Mouse (Mus musculus) limb, embryonic 15.5 days (tissue): ENCODE data around the gene Colec11. TPM values are rescaled to one million over a fixed set of nuclear protein-coding genes. Genes with fewer than 3 reads are reported as not detected.

Source experiments
- ATAC-seq: fragments of 200-750 bp; cut with Nextera tagmentation; 2 replicates; pipeline ENCODE4 v1.8.0; 2017; ENCODE audit warnings: low read depth, moderate TSS enrichment; ENCODE audit not compliant: insufficient number of reproducible peaks, low FRiP score, low TSS enrichment
- H3K27ac ChIP-seq: fragments of 300-500 bp; sonication (generic); 2 replicates; pipeline ENCODE4 v1.5.1; 2015; ENCODE audit warnings: moderate library complexity, mild to moderate bottlenecking, inconsistent platforms
- H3K27me3 ChIP-seq: fragments of 300-500 bp; sonication (generic); 2 replicates; pipeline ENCODE4 v1.6.1; 2015; ENCODE audit warnings: inconsistent platforms
- H3K36me3 ChIP-seq: fragments of 300-500 bp; sonication (generic); 2 replicates; pipeline ENCODE4 v1.6.1; 2015; ENCODE audit warnings: inconsistent platforms
- H3K4me1 ChIP-seq: fragments of 300-500 bp; sonication (generic); 2 replicates; pipeline ENCODE4 v1.6.1; 2015; ENCODE audit warnings: inconsistent platforms
- H3K4me2 ChIP-seq: fragments of 300-500 bp; sonication (generic); 2 replicates; pipeline ENCODE4 v1.6.1; 2015; ENCODE audit warnings: mild to moderate bottlenecking, inconsistent platforms
- H3K4me3 ChIP-seq: fragments of 300-500 bp; sonication (generic); 2 replicates; pipeline ENCODE4 v1.5.1; 2015; ENCODE audit warnings: mild to moderate bottlenecking, inconsistent platforms
- H3K9ac ChIP-seq: fragments of 300-500 bp; sonication (generic); 2 replicates; pipeline ENCODE4 v1.6.1; 2015; ENCODE audit warnings: inconsistent platforms
- H3K9me3 ChIP-seq: fragments of 300-500 bp; sonication (generic); 2 replicates; pipeline ENCODE4 v1.6.1; 2016; ENCODE audit warnings: inconsistent platforms
- WGBS: fragments of 180-500 bp; shearing (Covaris S2); methylation state at CpG from one replicate; pipeline ENCODE4 v1.1.7; 2015; 5-methylcytosine and 5-hydroxymethylcytosine counted together
- polyA plus RNA-seq: library from polyadenylated mRNA; unstranded; fragments of >200 nt; fragmentation: Nextera tagmentation; extraction: Ambion mirVana; gene quantifications from 2 replicates; pipeline ENCODE4 v1.2.1, GENCODE M21; 2015

Gene Colec11
- polyA plus RNA-seq, 1 experiment from 2014 or later = 0.37 TPM

DNA sequence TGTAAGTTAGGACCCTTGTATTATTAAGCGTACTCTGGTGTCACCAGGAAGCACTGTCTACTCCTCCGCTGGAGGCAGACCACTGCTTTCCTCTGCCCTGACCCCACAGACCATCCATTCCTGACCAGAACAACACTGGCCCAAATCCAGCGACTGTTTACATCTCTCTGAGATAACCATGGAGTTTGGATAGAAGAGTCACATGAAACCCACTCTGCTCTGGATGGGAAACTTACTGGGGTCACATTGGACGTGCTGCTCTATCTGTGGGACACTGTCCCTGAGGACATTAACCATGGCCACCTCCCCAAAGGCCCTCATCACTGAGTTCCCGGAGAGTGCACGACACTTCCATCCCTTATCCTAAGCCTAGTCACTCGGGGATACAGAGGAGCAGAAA is 2.2 kb upstream of the Colec11 start:
- Histone ChIP-seq H3K4me3 (no peak overlapping the region), H3K9me3 (no peaks in the 10 kb centered on the region), H3K9ac (no peak overlapping the region), H3K36me3 (peaks cover 26% of the 10 kb centered on the region), H3K4me1 (peaks cover 5% of the 10 kb centered on the region), H3K27ac (no peak overlapping the region), H3K4me2 (no peak overlapping the region), H3K27me3 (no peaks in the 10 kb centered on the region)
- WGBS = 81% methylated on average over 7 of the region's 7 CpGs
- ATAC-seq = no peak

GRCm38 (mm10) chr12:28624251-28624650 is 1.1 kb upstream of the Colec11 start:
- WGBS = 82% methylated on average over 2 of the region's 2 CpGs
- H3K36me3 ChIP-seq = peaks cover 14% of the 10 kb centered on the region
- no peak for ATAC-seq

GRCm38 (mm10) chr12:28622641-28623040 is 536 bp downstream of the Colec11 start:
- no peaks in the 10 kb centered on the region for H3K36me3 ChIP-seq
- no peak overlapping the region for H3K4me2 ChIP-seq
- ATAC-seq = no peak
- H3K9ac ChIP-seq = no peak overlapping the region
- H3K4me3 ChIP-seq = no peak overlapping the region
- 80% methylated on average over 1 of the region's 1 CpGs for WGBS
- H3K27me3 ChIP-seq = no peaks in the 10 kb centered on the region
- peaks cover 5% of the 10 kb centered on the region; the same call in 1 of the 2 replicates for H3K4me1 ChIP-seq
- no peak overlapping the region for H3K27ac ChIP-seq
- H3K9me3 ChIP-seq = no peaks in the 10 kb centered on the region

More at GRCm38 (mm10) chr12:28624251-28624650, 1.1 kb upstream of the Colec11 start:
- H3K9me3 ChIP-seq = no peaks in the 10 kb centered on the region
- H3K27me3 ChIP-seq = no peaks in the 10 kb centered on the region
- H3K4me2 ChIP-seq = no peak overlapping the region
- H3K9ac ChIP-seq = no peak overlapping the region
- peaks cover 5% of the 10 kb centered on the region for H3K4me1 ChIP-seq
- no peak overlapping the region for H3K4me3 ChIP-seq
- no peak overlapping the region for H3K27ac ChIP-seq

DNA sequence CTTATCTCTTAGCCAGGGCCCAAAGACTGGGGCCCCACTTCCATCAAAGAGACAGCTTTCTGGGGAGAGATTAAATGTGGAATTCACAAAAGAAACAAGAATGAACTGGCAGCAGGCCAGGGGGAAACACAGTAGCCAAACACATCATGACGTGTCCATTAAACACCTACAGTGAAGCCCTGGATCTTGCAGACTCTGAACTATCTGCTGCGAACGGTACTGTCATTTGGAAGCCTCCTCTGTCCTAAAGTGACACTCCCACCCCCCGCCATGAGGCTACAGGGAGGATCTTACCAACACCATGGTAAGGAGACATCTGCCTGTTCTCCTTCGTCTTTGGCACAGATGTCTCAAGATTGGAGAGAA is 1.0 kb downstream of the Colec11 start:
- Histone ChIP-seq H3K9ac (no peak overlapping the region), H3K27me3 (no peaks in the 10 kb centered on the region), H3K9me3 (no peaks in the 10 kb centered on the region), H3K4me2 (no peak overlapping the region), H3K4me1 (peaks cover 5% of the 10 kb centered on the region; the same call in 1 of the 2 replicates), H3K4me3 (no peak overlapping the region), H3K36me3 (no peaks in the 10 kb centered on the region), H3K27ac (no peak overlapping the region)
- WGBS = 45% methylated on average over 5 of the region's 5 CpGs
- no peak for ATAC-seq

GRCm38 (mm10) chr12:28621451-28622166 is 1.6 kb downstream of the Colec11 start:
- Histone ChIP-seq H3K27me3 (no peaks in the 10 kb centered on the region), H3K9me3 (no peaks in the 10 kb centered on the region), H3K9ac (no peak overlapping the region), H3K4me3 (no peak overlapping the region), H3K4me1 (peaks cover 5% of the 10 kb centered on the region; the same call in 1 of the 2 replicates), H3K36me3 (no peaks in the 10 kb centered on the region), H3K27ac (no peak overlapping the region), H3K4me2 (no peak overlapping the region)
- no peak for ATAC-seq
- 29% methylated on average over 7 of the region's 7 CpGs for WGBS

GRCm38 (mm10) chr12:28617297-28617696 is 5.9 kb downstream of the Colec11 start:
- ATAC-seq = no peak
- H3K4me2 ChIP-seq = no peak overlapping the region
- H3K9ac ChIP-seq = no peak overlapping the region
- no peak overlapping the region for H3K27ac ChIP-seq
- H3K9me3 ChIP-seq = no peaks in the 10 kb centered on the region
- H3K36me3 ChIP-seq = no peaks in the 10 kb centered on the region
- peaks cover 5% of the 10 kb centered on the region; the same call in 1 of the 2 replicates for H3K4me1 ChIP-seq
- 44% methylated on average over 4 of the region's 4 CpGs for WGBS
- H3K27me3 ChIP-seq = no peaks in the 10 kb centered on the region
- no peak overlapping the region for H3K4me3 ChIP-seq

DNA sequence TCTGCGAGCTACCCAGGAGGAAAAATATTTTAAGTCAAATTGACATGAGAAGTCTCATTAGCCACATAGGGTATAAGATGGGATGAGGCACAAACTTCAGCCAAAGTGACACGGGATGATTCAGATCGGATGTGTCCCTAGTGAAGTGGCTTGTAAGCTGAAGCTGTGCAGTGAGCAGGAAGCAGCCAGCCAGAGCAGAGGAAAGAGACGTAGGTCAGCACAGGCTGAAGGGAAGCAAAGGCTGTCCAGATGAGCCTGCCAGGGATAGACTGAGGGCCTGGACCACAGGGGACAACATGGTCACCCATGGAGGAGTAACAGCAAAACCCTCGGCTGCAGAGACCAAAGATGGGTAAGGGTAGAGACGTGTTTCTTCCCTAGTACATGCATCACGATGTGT is 8.8 kb downstream of the Colec11 start:
- no peaks in the 10 kb centered on the region for H3K36me3 ChIP-seq
- no peak overlapping the region for H3K27ac ChIP-seq
- H3K9ac ChIP-seq = no peak overlapping the region
- no peaks in the 10 kb centered on the region for H3K27me3 ChIP-seq
- ATAC-seq = no peak
- H3K9me3 ChIP-seq = no peaks in the 10 kb centered on the region
- WGBS = 68% methylated on average over 7 of the region's 7 CpGs
- H3K4me2 ChIP-seq = no peak overlapping the region
- no peak overlapping the region for H3K4me3 ChIP-seq
- no peaks in the 10 kb centered on the region for H3K4me1 ChIP-seq

DNA sequence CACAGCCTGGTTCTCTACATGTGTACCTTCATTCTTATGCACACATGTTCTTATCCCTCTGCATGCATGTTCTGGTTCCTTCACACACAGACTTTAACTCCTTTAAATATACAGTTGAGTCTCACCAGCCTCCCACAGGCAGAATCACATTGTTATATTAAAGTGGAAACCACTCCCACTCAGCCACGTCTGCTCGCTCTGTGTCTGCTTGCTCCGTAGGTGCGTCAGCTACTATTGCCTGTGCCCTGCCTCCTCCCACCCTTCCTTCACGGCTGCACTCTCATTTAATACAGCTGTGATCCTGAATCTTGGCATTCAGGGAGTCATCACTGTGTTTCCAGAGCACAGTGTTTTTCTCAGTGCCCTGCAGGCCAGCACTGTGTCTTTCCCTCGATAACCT is 10.8 kb downstream of the Colec11 start:
- Histone ChIP-seq H3K4me2 (no peak overlapping the region), H3K9me3 (no peaks in the 10 kb centered on the region), H3K27me3 (no peaks in the 10 kb centered on the region), H3K36me3 (no peaks in the 10 kb centered on the region), H3K27ac (no peak overlapping the region), H3K4me3 (no peak overlapping the region), H3K4me1 (peaks cover 7% of the 10 kb centered on the region; the same call in 1 of the 2 replicates), H3K9ac (no peak overlapping the region)
- no peak for ATAC-seq
- WGBS = 37% methylated on average over 6 of the region's 6 CpGs

DNA sequence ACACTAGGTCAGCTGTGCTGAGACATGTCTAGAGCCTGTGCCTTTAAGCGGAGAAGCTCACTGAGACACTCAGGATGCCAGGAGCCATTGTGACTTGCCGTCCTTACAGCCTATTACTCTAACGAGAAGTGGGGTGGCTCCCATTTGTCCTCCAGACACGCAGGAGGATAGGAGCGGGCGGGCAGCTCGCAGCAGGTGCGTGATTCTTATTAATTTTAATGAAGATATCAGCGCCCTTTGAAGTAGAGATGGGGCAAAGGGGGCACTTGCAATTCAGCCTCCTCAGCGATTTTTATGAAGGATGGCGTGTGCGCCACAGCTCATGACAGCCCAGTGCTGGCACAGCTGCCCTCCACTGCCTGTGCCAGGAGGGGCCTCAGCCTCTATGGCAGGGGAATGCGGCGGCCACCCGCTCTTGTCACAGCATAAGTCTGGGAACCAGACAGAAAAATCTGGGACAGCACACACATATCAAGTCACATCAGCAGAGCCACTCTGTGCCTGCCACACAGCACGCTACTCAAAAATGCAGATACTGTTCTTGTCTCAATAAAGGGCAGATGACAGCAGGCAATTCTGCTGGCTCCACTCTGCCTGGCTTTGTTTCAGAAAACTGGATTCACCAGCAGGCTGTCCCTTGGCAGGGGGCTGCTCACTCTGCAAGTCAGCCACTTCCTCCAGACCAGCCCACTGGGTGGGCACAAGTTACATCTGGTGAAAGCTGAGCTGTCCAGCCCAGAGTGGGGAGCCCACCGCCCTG is 15.5 kb downstream of the Colec11 start:
- Histone ChIP-seq H3K27me3 (no peaks in the 10 kb centered on the region), H3K4me2 (no peak overlapping the region), H3K9ac (no peak overlapping the region), H3K4me1 (peaks cover 7% of the 10 kb centered on the region; the same call in 1 of the 2 replicates), H3K36me3 (no peaks in the 10 kb centered on the region), H3K27ac (no peak overlapping the region), H3K4me3 (no peak overlapping the region), H3K9me3 (no peaks in the 10 kb centered on the region)
- ATAC-seq = no peak
- WGBS = 52% methylated on average over 17 of the region's 17 CpGs

- H3K9me3 ChIP-seq = no peaks in the 10 kb centered on the region
- ATAC-seq = no peak
- no peak overlapping the region for H3K4me3 ChIP-seq
- H3K27ac ChIP-seq = no peak overlapping the region
- 48% methylated on average over 1 of the region's 1 CpGs for WGBS
- H3K4me2 ChIP-seq = no peak overlapping the region
- H3K27me3 ChIP-seq = peaks cover 7% of the 10 kb centered on the region; the same call in 1 of the 2 replicates
- no peak overlapping the region for H3K9ac ChIP-seq
- no peaks in the 10 kb centered on the region for H3K36me3 ChIP-seq
- peaks cover 12% of the 10 kb centered on the region; the same call in 1 of the 2 replicates for H3K4me1 ChIP-seq
Observed at GRCm38 (mm10) chr12:28603494-28603893, 19.7 kb downstream of the Colec11 start.

DNA sequence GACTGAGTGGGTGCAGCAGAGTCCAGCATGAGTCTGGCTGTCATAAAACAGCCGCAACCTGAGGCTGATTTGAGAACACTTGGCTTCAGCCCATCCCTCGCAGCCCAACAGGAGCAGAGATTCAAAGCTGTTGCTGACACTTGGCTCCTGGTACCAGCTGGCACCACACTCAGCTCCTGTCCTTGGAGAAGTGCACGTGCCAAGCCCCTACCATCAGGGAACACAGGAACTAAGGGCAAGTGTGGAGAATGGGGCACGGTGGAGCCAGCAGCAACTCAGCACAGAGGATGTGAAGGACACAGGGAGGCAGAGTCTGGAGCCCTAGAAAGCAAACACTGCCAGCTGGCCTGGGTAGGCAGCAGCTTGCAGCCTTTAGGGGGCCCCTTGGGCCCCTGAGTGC is 20.9 kb downstream of the Colec11 start:
- ATAC-seq = no peak
- Histone ChIP-seq H3K27me3 (peaks cover 7% of the 10 kb centered on the region; the same call in 1 of the 2 replicates), H3K9me3 (no peaks in the 10 kb centered on the region), H3K4me2 (no peak overlapping the region), H3K4me1 (peaks cover 5% of the 10 kb centered on the region; the same call in 1 of the 2 replicates), H3K9ac (no peak overlapping the region), H3K4me3 (no peak overlapping the region), H3K27ac (no peak overlapping the region), H3K36me3 (no peaks in the 10 kb centered on the region)
- 9% methylated on average over 4 of the region's 4 CpGs for WGBS

DNA sequence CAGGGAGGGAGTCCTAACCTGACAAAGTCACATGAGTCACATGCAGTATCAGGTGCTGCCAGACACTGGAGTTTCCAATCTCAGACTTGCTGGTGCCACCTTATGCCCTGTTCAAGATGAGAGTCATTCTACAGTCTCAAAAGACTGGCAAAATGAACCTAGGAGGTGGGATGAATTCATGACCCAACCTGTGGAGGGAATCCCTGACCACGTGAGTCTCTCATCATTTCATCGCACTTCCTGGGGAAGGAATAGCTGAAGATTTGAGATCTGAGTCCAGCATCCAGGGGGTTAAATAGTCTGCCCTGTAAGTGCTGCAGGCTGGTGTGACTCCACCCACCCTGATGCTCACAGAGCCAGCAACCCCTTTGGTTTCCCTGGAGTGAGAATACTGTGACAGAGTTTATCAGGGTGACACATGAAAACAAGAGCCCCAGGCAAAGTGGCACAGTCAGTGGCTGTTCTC is 24.6 kb downstream of the Colec11 start:
- Histone ChIP-seq H3K9ac (no peak overlapping the region), H3K4me3 (no peak overlapping the region), H3K36me3 (no peaks in the 10 kb centered on the region), H3K4me2 (no peak overlapping the region), H3K27ac (no peak overlapping the region), H3K4me1 (peaks cover 5% of the 10 kb centered on the region; the same call in 1 of the 2 replicates), H3K27me3 (peaks cover 7% of the 10 kb centered on the region; the same call in 1 of the 2 replicates), H3K9me3 (no peaks in the 10 kb centered on the region)
- WGBS = 49% methylated on average over 2 of the region's 2 CpGs
- ATAC-seq = no peak
